ENCODE assay signal across 1 mouse cellular context in the genomic region with DNA sequence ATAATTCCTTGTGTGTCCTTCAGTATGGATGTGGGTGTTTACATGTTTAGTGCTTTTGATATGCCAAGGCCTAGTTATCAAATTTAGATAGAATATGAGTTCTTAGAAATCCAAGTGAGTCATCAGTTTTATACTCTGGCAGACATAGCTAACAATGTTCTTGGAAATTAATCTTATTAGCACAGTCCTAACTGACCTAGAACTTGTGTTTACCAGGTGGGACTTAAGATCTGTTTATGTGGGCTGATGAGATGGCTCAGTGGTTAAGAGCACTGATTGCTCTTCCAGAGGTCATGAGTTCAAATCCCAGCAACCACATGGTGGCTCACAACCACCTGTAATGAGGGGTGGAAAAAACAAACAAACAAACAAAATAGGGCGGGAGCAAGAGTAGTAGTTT.
TF ChIP-seq lines count a peak whose summit lies in the region.

No protein-coding gene starts in this region.

TF ChIP-seq in MEL, 35 proteins besides CTCF, POLR2A, EP300 and RAD21:
- TF ChIP-seq POLR2AphosphoS2 (IDR thresholded peaks at IDR 0.05; ENCODE audit: low read length) (no peak), TAL1 (IDR thresholded peaks at IDR 0.05; ENCODE audit: low read length) (peak; percentile 60), ZKSCAN1 (IDR thresholded peaks at IDR 0.05; ENCODE audit: low read depth, low read length) (no peak), TBP (IDR thresholded peaks at IDR 0.05; ENCODE audit: low read depth, low read length) (peak; percentile 92), RCOR1 (IDR thresholded peaks at IDR 0.05; ENCODE audit: low read depth, low read length) (peak; percentile 72)
